Mouse (Mus musculus) cerebellum, adult 2 months (tissue): Measurements from ENCODE around the gene Sh3glb2.

ENCODE experiments used
- CTCF ChIP-seq: fragments of 200-500 bp; IDR thresholded peaks from 2 replicates; pipeline ENCODE4 v1.5.1; 2011; ENCODE audit warnings: low read depth, mild to moderate bottlenecking, control low read depth, low read length, moderate library complexity, borderline replicate concordance; ENCODE audit not compliant: insufficient read depth
- POLR2A ChIP-seq: fragments of 200-500 bp; IDR thresholded peaks from 2 replicates; pipeline ENCODE4 v1.6.1; 2011; ENCODE audit warnings: low read length, control low read depth, borderline replicate concordance; ENCODE audit not compliant: insufficient read depth

DNA sequence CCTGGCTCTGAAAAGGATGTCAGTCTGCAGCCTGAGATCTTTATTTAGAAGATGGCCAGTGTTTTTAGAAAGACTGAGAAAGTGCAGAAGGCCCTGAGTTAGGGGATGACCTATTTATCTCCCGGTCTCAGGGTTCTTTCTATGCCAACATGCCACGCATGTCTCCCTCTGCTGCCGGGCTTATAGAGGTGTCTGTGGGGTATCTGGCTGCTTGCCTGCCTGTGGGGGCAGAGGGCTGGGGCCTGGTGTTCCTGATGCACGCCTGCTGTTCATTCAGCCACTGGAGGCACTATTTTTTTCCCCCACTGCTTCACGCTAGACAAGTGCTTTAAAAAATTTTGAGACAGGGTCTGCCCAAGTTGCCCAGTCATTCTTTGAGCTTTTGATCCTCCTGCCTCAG, 7.1 kb upstream of the Sh3glb2 start:
- TF ChIP-seq CTCF (no peak), POLR2A (no peak)
